Mouse (Mus musculus): ENCODE measurements around the gene Dip2a.

The Dip2a gene

DNA sequence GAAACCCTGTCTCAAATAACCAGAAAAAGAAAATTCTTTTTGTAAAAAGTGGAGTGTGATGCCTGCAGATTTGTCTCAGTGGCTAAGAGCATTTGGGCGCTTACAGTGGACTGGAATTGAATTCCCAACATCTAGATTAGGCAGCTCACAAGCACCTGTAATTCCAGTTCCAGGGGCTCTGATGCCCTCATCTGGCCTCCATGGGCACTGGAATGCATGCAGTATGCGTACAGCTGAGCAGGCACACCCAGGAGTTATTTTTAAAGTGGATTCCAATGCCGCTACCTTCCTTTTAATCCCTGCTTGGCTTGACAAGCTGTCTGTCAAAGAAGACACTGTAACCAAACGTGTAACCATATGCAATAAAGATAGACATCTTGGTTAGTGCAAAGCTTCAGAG is 105.7 kb downstream of the Dip2a start:
- DNase-seq, result no peak

DNA sequence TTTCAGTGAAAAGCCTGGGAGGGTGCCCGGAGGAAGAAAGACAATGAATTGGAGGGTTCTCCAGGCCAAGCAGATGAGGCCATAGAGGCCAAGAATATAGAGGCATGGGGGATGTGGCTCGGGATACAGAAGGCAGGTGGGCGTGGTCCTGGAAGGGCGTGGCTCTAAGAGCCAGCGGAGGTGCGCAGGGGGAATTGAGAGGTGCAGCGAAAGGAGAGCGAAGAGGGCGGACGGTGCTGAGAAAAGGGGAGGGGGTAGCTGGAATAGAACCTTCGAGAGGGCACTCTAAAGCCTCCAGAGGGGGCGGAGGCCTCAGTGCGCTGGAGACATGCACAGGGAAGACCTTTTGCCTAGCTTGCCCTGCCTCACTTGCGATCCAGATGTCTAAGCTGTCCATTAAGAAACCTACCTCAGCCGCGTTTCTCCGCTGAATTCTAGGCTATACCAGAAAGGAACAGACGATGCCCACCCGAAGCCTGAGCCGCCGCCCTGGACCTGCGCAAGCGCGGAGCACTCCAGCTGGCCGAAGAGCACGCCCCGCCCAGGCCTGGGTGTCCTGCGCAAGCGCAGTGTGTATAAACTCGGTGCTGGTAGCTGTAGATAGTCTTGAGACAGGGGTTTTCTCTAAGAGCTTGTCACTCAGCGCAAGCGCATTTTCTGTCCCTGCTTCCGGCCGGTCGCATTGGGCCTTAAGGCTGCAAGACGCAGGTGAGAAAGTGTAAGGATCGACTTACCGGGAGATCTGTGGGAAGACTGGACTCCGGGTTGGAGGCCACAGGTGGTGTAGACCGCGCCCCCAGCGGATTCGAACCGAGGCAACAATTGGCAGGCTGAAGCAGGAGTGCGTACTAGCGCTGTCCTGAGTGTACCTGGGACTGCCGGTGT is 107.5 kb downstream of the Dip2a start, which contains the start of gene Prmt2:
Gene Prmt2, minus strand, starts transcription at position 525 of the 885 bp plus-strand sequence.
- peak; percentile 87 for DNase-seq

- DNase-seq, result no peak
These were observed 115.5 kb downstream of the Dip2a start for GRCm38 (mm10) chr10:76229627-76230026.

DNA sequence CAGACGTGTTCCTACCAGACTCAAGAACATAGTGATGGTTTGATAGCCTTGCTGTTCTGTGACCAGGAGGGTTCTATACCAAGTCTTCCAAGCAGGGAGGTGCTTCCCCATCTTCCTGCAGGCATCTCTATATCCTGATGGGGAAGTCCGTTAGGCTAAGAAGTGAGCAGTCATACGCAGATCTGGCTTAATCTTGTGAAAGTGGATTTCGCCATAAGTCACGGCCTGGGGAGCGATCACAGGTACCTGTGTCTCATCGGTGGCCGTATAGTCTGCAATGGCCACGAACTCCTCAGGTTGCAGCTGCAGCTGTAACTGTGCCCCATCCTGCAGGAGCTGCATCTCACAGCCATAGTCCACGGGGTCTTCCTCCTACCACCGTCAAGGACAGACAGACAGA is 119.1 kb downstream of the Dip2a start:
- DNase-seq, result no peak

GRCm38 (mm10) chr10:76218240-76218639 is 126.9 kb downstream of the Dip2a start:
- DNase-seq, result no peak

DNA sequence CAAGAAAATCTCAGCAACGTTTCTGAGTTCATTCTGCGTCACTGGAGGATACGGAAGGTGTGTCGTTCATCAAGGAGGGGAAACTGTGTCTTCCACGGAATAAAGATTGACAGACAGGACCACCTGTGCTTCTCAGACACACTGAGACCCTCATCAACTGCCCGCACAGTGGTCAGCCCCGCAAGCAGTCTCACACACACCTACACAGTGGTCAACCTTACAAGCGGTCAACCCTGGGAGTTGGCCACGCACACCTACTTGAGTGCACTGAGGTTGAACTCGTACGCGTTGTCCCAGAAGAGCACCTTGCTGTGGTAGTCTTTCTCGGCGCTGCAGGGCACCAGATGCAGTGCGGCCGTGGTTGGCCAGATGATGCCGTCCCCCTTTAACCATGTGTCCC is 128.0 kb downstream of the Dip2a start:
- DNase-seq, result no peak

DNA sequence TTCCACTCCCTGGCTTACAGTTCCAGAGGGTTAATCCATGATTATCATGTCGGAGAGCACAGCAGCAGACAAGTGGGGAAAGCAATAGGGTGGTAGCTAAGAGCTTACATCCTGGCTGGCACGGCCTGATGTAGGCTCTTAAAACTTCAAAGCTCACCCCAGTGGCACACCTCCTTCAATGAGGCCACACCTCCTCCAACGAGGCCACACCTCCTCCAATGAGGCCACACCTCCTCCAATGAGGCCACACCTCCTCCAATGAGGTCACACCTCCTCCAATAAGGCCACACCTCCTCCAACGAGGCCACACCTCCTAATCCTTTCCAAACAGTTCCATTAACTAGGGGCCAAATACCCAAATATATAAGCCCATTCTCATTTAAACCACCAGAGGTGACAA is 130.9 kb downstream of the Dip2a start:
- DNase-seq, result no peak

DNA sequence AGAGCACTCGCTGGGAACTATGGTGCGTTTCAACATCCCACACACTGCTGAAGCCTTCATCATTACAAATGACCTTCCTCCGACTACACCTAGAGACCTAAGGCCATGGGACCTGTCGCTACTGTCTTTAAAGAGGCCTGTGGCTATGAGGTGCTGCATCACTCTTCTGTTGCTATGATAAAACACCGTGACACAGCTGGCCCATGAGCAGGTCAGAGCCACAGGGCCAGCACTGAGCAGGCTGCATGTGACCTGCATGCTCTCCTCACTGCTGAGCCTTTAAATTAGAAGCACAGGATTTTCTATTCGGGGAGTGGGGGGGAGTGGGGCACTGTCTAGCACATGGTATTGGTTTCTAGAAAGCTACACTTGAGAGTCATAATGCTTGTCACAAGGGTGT is 133.0 kb downstream of the Dip2a start:
- DNase-seq, result no peak

- DNase-seq, result no peak
These were observed 134.3 kb downstream of the Dip2a start for GRCm38 (mm10) chr10:76210806-76211205.
